Mouse (Mus musculus): ENCODE measurements at regions not wholly inside any gene's neighbourhood (a gene's known extent, or its start where the extent isn't known, plus 50 kb on each side); places are given as distances from the start of the nearest gene placed in this dataset.

DNA sequence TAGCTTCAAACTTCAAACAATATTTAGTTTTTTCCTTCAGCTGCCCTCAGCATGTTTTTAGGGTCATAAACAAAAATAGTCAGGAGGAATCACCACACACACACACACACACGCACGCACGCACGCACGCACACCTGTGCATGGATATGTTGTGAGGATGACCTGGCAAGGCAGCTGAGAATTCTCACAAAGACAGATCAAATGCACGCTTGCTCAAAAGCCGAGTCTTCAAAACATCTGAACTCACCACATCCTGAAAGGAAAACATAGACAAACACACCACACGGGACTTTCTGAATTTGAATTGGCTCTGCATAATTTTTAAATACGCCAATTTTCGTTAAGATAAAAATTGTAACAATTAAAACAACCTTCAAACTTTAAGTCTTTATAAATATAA, 52.7 kb upstream of the Foxq1 start:
- H3K9ac ChIP-seq (ENCODE audit: low read depth, low read length) = no peak overlapping the region
- no peaks in the 10 kb centered on the region for H3K4me1 ChIP-seq (replicated peaks; ENCODE audit: insufficient read depth, low read length)
- WGBS = 82% methylated on average over 10 of the region's 10 CpGs
- TF ChIP-seq CTCF (IDR thresholded peaks at IDR 0.05; ENCODE audit: low read depth) = no peak
- no peak overlapping the region for H3K4me3 ChIP-seq (replicated peaks; ENCODE audit: low read depth, low read length)
- H3K36me3 ChIP-seq (ENCODE audit: insufficient read depth, low read length) = no peaks in the 10 kb centered on the region
- no peak for ATAC-seq (replicated peaks; ENCODE audit: low FRiP score, low read depth)
- no peaks in the 10 kb centered on the region for H3K27me3 ChIP-seq (ENCODE audit: insufficient read depth, low read length)
- no peak for DNase-seq (ENCODE audit: low spot score)
- no peaks in the 10 kb centered on the region for H3K9me3 ChIP-seq (replicated peaks; ENCODE audit: low read length)
- no peak overlapping the region for H3K27ac ChIP-seq
- H3K4me2 ChIP-seq (ENCODE audit: low read length) = no peak overlapping the region

DNA sequence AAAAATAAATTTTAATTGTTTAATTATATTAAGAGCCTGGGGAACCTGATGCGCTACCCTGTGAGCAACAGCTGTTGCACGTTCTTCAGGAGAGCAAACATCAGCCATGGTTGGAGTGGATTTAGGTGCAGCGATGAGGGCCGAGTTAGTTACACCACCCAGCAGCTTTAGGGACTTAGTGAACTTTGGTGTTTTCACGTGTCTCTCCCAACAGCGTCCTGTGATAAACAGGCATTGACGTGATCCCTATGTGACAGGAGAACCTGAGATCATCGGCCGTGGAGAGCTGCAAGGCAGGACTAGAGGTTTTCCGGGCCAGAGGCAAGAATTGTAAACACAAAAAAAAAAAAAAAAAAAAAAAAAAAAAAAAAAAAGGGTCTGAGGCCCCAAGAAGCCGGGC, 52.1 kb upstream of the Foxq1 start:
- no peak overlapping the region for H3K4me2 ChIP-seq (ENCODE audit: low read length)
- H3K4me1 ChIP-seq (replicated peaks; ENCODE audit: insufficient read depth, low read length) = no peaks in the 10 kb centered on the region
- ATAC-seq (replicated peaks; ENCODE audit: low FRiP score, low read depth) (no peak), DNase-seq (ENCODE audit: low spot score) (no peak)
- 75% methylated on average over 11 of the region's 11 CpGs for WGBS
- no peaks in the 10 kb centered on the region for H3K9me3 ChIP-seq (replicated peaks; ENCODE audit: low read length)
- no peak overlapping the region for H3K27ac ChIP-seq
- H3K4me3 ChIP-seq (replicated peaks; ENCODE audit: low read depth, low read length) = no peak overlapping the region
- no peak for TF ChIP-seq CTCF (IDR thresholded peaks at IDR 0.05; ENCODE audit: low read depth)
- no peak overlapping the region for H3K9ac ChIP-seq (ENCODE audit: low read depth, low read length)
- H3K36me3 ChIP-seq (ENCODE audit: insufficient read depth, low read length) = no peaks in the 10 kb centered on the region
- no peaks in the 10 kb centered on the region for H3K27me3 ChIP-seq (ENCODE audit: insufficient read depth, low read length)

DNA sequence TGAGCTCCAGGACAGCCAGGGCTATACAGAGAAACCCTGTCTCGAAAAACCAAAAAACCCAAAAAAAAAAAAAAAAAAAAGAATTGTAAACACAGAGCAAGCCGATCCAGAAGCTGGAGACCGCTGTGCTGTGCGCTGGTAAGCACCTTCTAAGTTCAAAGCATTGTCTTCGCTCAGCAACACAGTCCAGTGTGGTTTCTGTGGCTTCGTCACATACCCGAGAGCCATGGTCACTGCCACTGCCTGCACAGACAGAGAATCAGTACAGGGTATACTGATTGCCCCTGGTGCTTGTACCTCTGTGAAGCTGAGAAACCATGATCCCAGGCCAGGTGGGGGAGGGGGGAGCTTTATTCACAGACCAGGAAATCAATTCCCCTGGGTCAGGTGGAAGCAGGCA, 51.6 kb upstream of the Foxq1 start:
- H3K9me3 ChIP-seq (replicated peaks; ENCODE audit: low read length) = no peaks in the 10 kb centered on the region
- no peak for TF ChIP-seq CTCF (IDR thresholded peaks at IDR 0.05; ENCODE audit: low read depth)
- ATAC-seq (replicated peaks; ENCODE audit: low FRiP score, low read depth) (no peak), DNase-seq (ENCODE audit: low spot score) (no peak)
- H3K4me3 ChIP-seq (replicated peaks; ENCODE audit: low read depth, low read length) = no peak overlapping the region
- H3K36me3 ChIP-seq (ENCODE audit: insufficient read depth, low read length) = no peaks in the 10 kb centered on the region
- no peaks in the 10 kb centered on the region for H3K27me3 ChIP-seq (ENCODE audit: insufficient read depth, low read length)
- H3K4me1 ChIP-seq (replicated peaks; ENCODE audit: insufficient read depth, low read length) = no peaks in the 10 kb centered on the region
- WGBS = 84% methylated on average over 6 of the region's 7 CpGs
- no peak overlapping the region for H3K9ac ChIP-seq (ENCODE audit: low read depth, low read length)
- no peak overlapping the region for H3K4me2 ChIP-seq (ENCODE audit: low read length)
- H3K27ac ChIP-seq = no peak overlapping the region

DNA sequence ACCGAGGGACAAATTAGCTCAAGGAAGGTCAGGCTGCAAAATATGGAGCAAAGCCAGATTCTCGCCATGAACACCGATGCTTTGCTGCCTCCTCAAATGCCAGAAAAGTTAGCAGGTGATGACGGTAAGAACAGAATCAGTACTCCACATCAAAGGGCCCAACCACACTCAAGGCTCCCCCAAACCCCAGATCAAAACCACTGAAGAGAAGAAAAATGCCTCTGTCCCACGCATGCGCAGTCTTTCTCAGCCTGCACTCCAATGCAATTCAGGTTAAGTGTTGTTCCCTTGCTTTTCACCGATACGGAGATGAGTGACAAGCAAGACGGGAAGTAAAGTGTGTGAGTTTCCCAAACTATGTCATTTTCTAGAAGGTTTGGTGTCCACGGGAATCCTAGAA, 50.5 kb upstream of the Foxq1 start:
- no peak for TF ChIP-seq CTCF (IDR thresholded peaks at IDR 0.05; ENCODE audit: low read depth)
- 83% methylated on average over 10 of the region's 10 CpGs for WGBS
- H3K27me3 ChIP-seq (ENCODE audit: insufficient read depth, low read length) = no peaks in the 10 kb centered on the region
- H3K4me1 ChIP-seq (replicated peaks; ENCODE audit: insufficient read depth, low read length) = no peaks in the 10 kb centered on the region
- H3K4me2 ChIP-seq (ENCODE audit: low read length) = no peak overlapping the region
- ATAC-seq (replicated peaks; ENCODE audit: low FRiP score, low read depth) (no peak), DNase-seq (ENCODE audit: low spot score) (no peak)
- no peak overlapping the region for H3K9ac ChIP-seq (ENCODE audit: low read depth, low read length)
- H3K9me3 ChIP-seq (replicated peaks; ENCODE audit: low read length) = no peaks in the 10 kb centered on the region
- no peak overlapping the region for H3K27ac ChIP-seq
- no peaks in the 10 kb centered on the region for H3K36me3 ChIP-seq (ENCODE audit: insufficient read depth, low read length)
- H3K4me3 ChIP-seq (replicated peaks; ENCODE audit: low read depth, low read length) = no peak overlapping the region

Data from kidney, postnatal 0 days (tissue).